ENCODE assay signal across 8 mouse cellular contexts in the genomic region with DNA sequence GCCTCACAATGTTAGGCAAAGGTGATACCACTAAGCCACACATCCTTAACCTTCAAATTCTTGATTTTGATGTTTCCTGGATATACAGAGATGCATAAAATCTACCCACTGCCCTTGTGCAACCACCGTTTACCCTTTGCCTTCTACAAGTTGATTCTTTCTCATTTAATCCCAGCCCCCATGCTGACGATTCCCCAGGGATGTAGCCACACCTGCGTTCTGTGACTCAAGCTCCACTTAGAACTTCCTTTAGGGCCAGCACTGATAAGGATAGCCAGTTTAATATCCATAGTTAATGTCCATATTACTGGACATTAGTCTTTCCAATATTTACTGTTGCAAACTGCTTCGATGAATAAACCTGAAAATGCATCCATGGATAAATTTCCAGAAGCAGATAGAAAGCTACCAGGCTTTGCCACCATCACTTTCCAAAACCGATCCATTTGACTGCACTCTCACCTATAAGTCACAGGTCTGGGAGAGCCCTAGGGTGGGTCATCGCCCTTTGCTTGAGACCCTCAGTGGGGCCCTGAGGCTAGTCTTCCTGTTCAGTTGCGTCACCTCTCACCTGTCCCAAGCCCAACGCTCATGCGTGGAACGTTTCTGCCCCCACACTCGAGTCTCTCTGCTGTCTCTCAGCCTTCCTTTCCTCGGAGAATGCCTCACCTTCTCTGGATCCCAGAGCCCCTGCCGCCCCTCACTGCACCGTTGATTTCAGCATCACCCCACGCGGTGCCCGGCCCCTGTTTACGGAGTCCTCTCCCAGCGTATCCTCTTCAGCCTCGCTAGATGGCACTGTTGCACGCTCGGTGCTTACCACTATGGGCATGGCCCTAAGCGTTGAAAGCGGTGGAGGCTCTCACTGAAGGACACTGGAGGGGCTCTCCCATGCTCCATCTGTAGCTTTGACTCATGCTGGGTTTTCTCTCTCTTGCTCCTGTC. TPM values are rescaled to one million over a fixed set of nuclear protein-coding genes. Genes with fewer than 3 reads are reported as not detected.
DNase-seq lines count a peak whose midpoint lies in the region; ATAC-seq and TF ChIP-seq lines count a peak whose summit lies in the region.

No protein-coding gene starts in this region.

- H3K27ac ChIP-seq in forebrain, embryonic 12.5 days, result peak overlapping the region; percentile 84; the same call in 1 of the 2 replicates
- no peak overlapping the region for H3K27ac ChIP-seq in thymus, adult 2 months (ENCODE audit: control insufficient read depth, insufficient read depth, low read length)

- H3K9me3 ChIP-seq in G1E (replicated peaks), result no peaks in the 10 kb centered on the region
- no peaks in the 10 kb centered on the region for H3K9me3 ChIP-seq in forebrain, embryonic 12.5 days

- WGBS in forebrain, embryonic 12.5 days, result 6% methylated on average over 24 of the region's 24 CpGs
- WGBS in lung, adult 2 months, result 4% methylated on average over 24 of the region's 24 CpGs
- WGBS in thymus, adult 2 months, result 8% methylated on average over 24 of the region's 24 CpGs

- no peak for TF ChIP-seq POLR2A in lung, adult 2 months (IDR thresholded peaks at IDR 0.05; ENCODE audit: borderline replicate concordance, extremely low read depth, low read depth, low read length)
- TF ChIP-seq POLR2A in thymus, adult 2 months (IDR thresholded peaks at IDR 0.05; ENCODE audit: control insufficient read depth, extremely low read depth, insufficient read depth, low read length, poor library complexity), result no peak

- DNase-seq in G1E (ENCODE audit: low spot score), result peak; percentile 71
- peak; percentile 81 for DNase-seq in c-Kit-positive CD71-positive TER-119-positive erythroid progenitor cells, embryonic 14.5 days (ENCODE audit: low spot score)
- DNase-seq in heart, postnatal 10 days, result peak; percentile 76 to 83
- DNase-seq in kidney, postnatal 4 days, result peak; percentile 85 to 89
- DNase-seq in lung, adult 2 months, result peak; percentile 77
- DNase-seq in thymus, adult 2 months, result peak; percentile 76

- peak overlapping the region; percentile 96; the same call in 1 of the 2 replicates for H3K4me3 ChIP-seq in G1E (ENCODE audit: low read depth, low read length)
- peak overlapping the region; percentile 85 for H3K4me3 ChIP-seq in forebrain, embryonic 12.5 days (replicated peaks)
- peak overlapping the region; percentile 64 for H3K4me3 ChIP-seq in lung, adult 2 months (replicated peaks; ENCODE audit: extremely low read depth, low read depth, low read length)
- H3K4me3 ChIP-seq in thymus, adult 2 months (ENCODE audit: control insufficient read depth, insufficient read depth, low read length), result peak overlapping the region; percentile 3; the same call in 1 of the 2 replicates

- H3K27me3 ChIP-seq in G1E (ENCODE audit: insufficient read depth, low read length), result no peaks in the 10 kb centered on the region
- H3K27me3 ChIP-seq in forebrain, embryonic 12.5 days, result no peaks in the 10 kb centered on the region
- no peaks in the 10 kb centered on the region for H3K27me3 ChIP-seq in thymus, adult 2 months (ENCODE audit: control insufficient read depth, insufficient read depth, low read length)

- H3K9ac ChIP-seq in forebrain, embryonic 12.5 days, result peak overlapping the region; percentile 59

- H3K36me3 ChIP-seq in G1E (replicated peaks), result peaks cover 20% of the 10 kb centered on the region
- H3K36me3 ChIP-seq in forebrain, embryonic 12.5 days (replicated peaks), result peaks cover 12% of the 10 kb centered on the region
- H3K36me3 ChIP-seq in thymus, adult 2 months (ENCODE audit: control insufficient read depth, insufficient read depth, low read length), result 0 out of 2 replicates have a peak, but pooled peaks cover 3% of the 10 kb centered on the region

- ATAC-seq in G1E (ENCODE audit: extremely low read depth, insufficient number of reproducible peaks, low FRiP score, poor library complexity, severe bottlenecking), result peak; percentile 70
- peak; percentile 81 for ATAC-seq in forebrain, embryonic 12.5 days (ENCODE audit: low FRiP score)
- ATAC-seq in neutrophil, adult 5-6 weeks (ENCODE audit: extremely low read depth, insufficient number of reproducible peaks, low FRiP score, poor library complexity, severe bottlenecking), result peak; percentile 91

- peaks cover 36% of the 10 kb centered on the region for H3K4me1 ChIP-seq in G1E (ENCODE audit: insufficient read depth, low read depth, low read length)
- H3K4me1 ChIP-seq in forebrain, embryonic 12.5 days, result peaks cover 23% of the 10 kb centered on the region
- H3K4me1 ChIP-seq in lung, adult 2 months (ENCODE audit: control insufficient read depth, insufficient read depth, low read length), result no peaks in the 10 kb centered on the region; the same call in 1 of the 2 replicates
- H3K4me1 ChIP-seq in thymus, adult 2 months (replicated peaks; ENCODE audit: control insufficient read depth, insufficient read depth, low read length), result peaks cover 3% of the 10 kb centered on the region

- intact Hi-C loops in heart, postnatal 10 days (cut with DNase I), result loop anchor here (1.0 to 2.0 kb wide), 3 partner anchors 33 to 297 kb away; a partner anchor contains a TSS

- TF ChIP-seq CTCF in G1E (IDR thresholded peaks at IDR 0.05; ENCODE audit: low read depth, low read length), result peak; percentile 65
- peak; percentile 96 for TF ChIP-seq CTCF in lung, adult 2 months (IDR thresholded peaks at IDR 0.05; ENCODE audit: insufficient read depth, low read length)
- peak; percentile 91 for TF ChIP-seq CTCF in thymus, adult 2 months (IDR thresholded peaks at IDR 0.05; ENCODE audit: borderline replicate concordance, control insufficient read depth, extremely low read depth, insufficient read depth, low read length, poor library complexity)

- H3K4me2 ChIP-seq in forebrain, embryonic 12.5 days, result peak overlapping the region; percentile 88

RNA-seq across cellular contexts. Expression of a gene that starts 1.1 kb away (rescaled TPM):
- total RNA-seq in G1E (2014; fragmentation: Nextera tagmentation) (280 and 288 TPM in 2 replicates), G1E (2017) (188 and 271 TPM in 2 replicates)
- polyA plus RNA-seq in G1E (2012), result 36.0 and 48.7 TPM in 2 replicates
- polyA plus RNA-seq in forebrain, embryonic 12.5 days (2016; fragmentation: Nextera tagmentation; extraction: Ambion mirVana), result 104 and 106 TPM in 2 replicates
- 10 to 100 TPM; 22.9 to 28.4 TPM for total RNA-seq in heart, postnatal 10 days (2021)
- polyA plus RNA-seq in lung, adult 2 months (2012; rRNA removed), result 1.7 and 3.0 TPM in 2 replicates
- 186 and 218 TPM in 2 replicates for total RNA-seq in neutrophil, adult 5-6 weeks (2017)
- 28.4 and 33.1 TPM in 2 replicates for polyA plus RNA-seq in thymus, adult 2 months (2012; rRNA removed)

RNA-seq across cellular contexts. Expression of a gene that starts 33.3 kb away (rescaled TPM):
- total RNA-seq in G1E (2014; fragmentation: Nextera tagmentation), result 2,957 and 3,127 TPM in 2 replicates
- total RNA-seq in G1E (2017), result 4,483 and 5,713 TPM in 2 replicates
- 43,340 and 52,062 TPM in 2 replicates for polyA plus RNA-seq in G1E (2012)
- polyA plus RNA-seq in forebrain, embryonic 12.5 days (2016; fragmentation: Nextera tagmentation; extraction: Ambion mirVana), result 758 and 840 TPM in 2 replicates
- total RNA-seq in heart, postnatal 10 days (2021), result 1,000 to 10,000 TPM; 1,715 to 1,777 TPM
- 6,011 and 7,617 TPM in 2 replicates for polyA plus RNA-seq in lung, adult 2 months (2012; rRNA removed)
- total RNA-seq in neutrophil, adult 5-6 weeks (2017), result 1,424 and 2,460 TPM in 2 replicates
- polyA plus RNA-seq in thymus, adult 2 months (2012; rRNA removed), result 8,905 and 10,824 TPM in 2 replicates

Comparison
In these comparisons a context has a peak if more than half of its experiments do, and no peak if none do; other contexts are left out.
1. H3K4me3 ChIP-seq: peak in every context shown above with its lines; median percentile 96 in G1E; 85 in forebrain, embryonic 12.5 days; 64 in lung, adult 2 months; 3 in thymus, adult 2 months.